In the genomic region with DNA sequence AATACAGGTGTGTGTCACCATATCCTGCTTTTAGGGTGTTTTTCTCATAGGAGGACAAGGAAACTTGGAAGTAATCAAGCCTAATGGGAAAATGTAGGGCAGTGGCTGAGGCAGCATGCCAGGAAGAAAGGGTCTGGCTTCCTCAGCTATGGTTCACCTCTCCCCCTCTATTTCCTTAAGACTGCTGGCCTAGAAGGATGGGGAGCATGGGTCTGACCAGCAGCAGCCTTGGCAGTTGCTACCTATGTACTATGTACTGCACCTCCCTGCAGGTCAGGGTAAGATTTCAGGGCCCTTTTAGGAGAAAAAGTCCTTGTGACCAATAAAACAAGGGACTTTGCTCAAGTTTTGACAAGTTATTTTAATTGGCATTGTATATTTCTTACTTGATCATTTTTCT, we compare ENCODE assay signal across 8 mouse cellular contexts. TPM values are rescaled to one million over a fixed set of nuclear protein-coding genes. Genes with fewer than 3 reads are reported as not detected.
DNase-seq lines count a peak whose midpoint lies in the region; ATAC-seq and TF ChIP-seq lines count a peak whose summit lies in the region.

No protein-coding gene starts in this region.

- H3K27me3 ChIP-seq in CH12.LX (replicated peaks) = no peaks in the 10 kb centered on the region
- no peaks in the 10 kb centered on the region for H3K27me3 ChIP-seq in forebrain, postnatal 0 days (ENCODE audit: insufficient read depth, low read length)
- H3K27me3 ChIP-seq in liver, embryonic 16.5 days (ENCODE audit: control insufficient read depth, insufficient read depth, low read depth, low read length) = no peaks in the 10 kb centered on the region

- peaks cover 33 to 67% of the 10 kb centered on the region in 2 experiments for H3K36me3 ChIP-seq in CH12.LX (replicated peaks in 1 of 2; ENCODE audit: control insufficient read depth in 1 of 2, insufficient read depth in 1 of 2, low read length in 1 of 2)
- peaks cover 30% of the 10 kb centered on the region for H3K36me3 ChIP-seq in forebrain, postnatal 0 days (ENCODE audit: insufficient read depth)
- peaks cover 21% of the 10 kb centered on the region for H3K36me3 ChIP-seq in liver, embryonic 16.5 days (ENCODE audit: control insufficient read depth, insufficient read depth)

- no peak for ATAC-seq in forebrain, postnatal 0 days
- no peak for ATAC-seq in liver, embryonic 16.5 days (ENCODE audit: low read depth)

- no peak for DNase-seq in gastrocnemius, adult 2 months
- no peak for DNase-seq in gastrocnemius, postnatal 25 days
- DNase-seq in CH12.LX (ENCODE audit: extremely low read depth) = no peak
- DNase-seq in forebrain, postnatal 0 days = no peak
- DNase-seq in Muller cell, postnatal 12 days (ENCODE audit: inconsistent ontology term) = no peak
- no peak for DNase-seq in spleen, adult 12 weeks (ENCODE audit: low spot score)
- no peak for DNase-seq in embryo, embryonic 9.5 days (ENCODE audit: extremely low spot score)

- TF ChIP-seq RAD21 in CH12.LX (IDR thresholded peaks at IDR 0.05; ENCODE audit: low read depth, low read length) = no peak

- dilution Hi-C loops in CH12.LX (cut with MboI; ENCODE audit: extremely low pct_ligation_motif_present, extremely low pct_unique_long_range_greater_than_20kb, low sequenced_read_pairs) = no loop called here

- H3K79me2 ChIP-seq in CH12.LX (replicated peaks; ENCODE audit: control insufficient read depth, extremely low read depth, insufficient read depth, poor library complexity, severe bottlenecking) = peaks cover 6% of the 10 kb centered on the region

- TF ChIP-seq POLR2A in CH12.LX (IDR thresholded peaks at IDR 0.05; ENCODE audit: low read depth, low read length) = no peak

- TF ChIP-seq CTCF in gastrocnemius, adult 2 months (IDR thresholded peaks at IDR 0.05) = no peak
- TF ChIP-seq CTCF in CH12.LX (conservative IDR thresholded peaks at IDR 0.05 in 1 of 2, IDR thresholded peaks at IDR 0.05 in 1 of 2; ENCODE audit: low read depth in 2 of 2, low read length in 2 of 2) = no peak
- TF ChIP-seq CTCF in forebrain, postnatal 0 days (IDR thresholded peaks at IDR 0.05; ENCODE audit: low read depth) = no peak

- in situ Hi-C loops in CH12.LX (cut with MboI; ENCODE audit: low pct_ligation_motif_present, low pct_unique_long_range_greater_than_20kb, low sequenced_read_pairs) = loop anchor here (5.0 kb wide), 2 partner anchors 72 to 237 kb away; no protein-coding TSS in a partner anchor

- peak overlapping the region; percentile 92; the same call in 1 of the 2 replicates for H3K9ac ChIP-seq in CH12.LX (ENCODE audit: insufficient read depth, low read depth)
- no peak overlapping the region; the same call in 1 of the 2 replicates for H3K9ac ChIP-seq in forebrain, postnatal 0 days
- H3K9ac ChIP-seq in liver, embryonic 16.5 days (ENCODE audit: low read depth, low read length) = no peak overlapping the region; the same call in 1 of the 2 replicates

- peak overlapping the region; percentile 95 for H3K4me2 ChIP-seq in CH12.LX (ENCODE audit: insufficient read depth, low read depth, poor library complexity, severe bottlenecking)
- peak overlapping the region; percentile 73 for H3K4me2 ChIP-seq in forebrain, postnatal 0 days (ENCODE audit: low read depth)
- peak overlapping the region; percentile 99 for H3K4me2 ChIP-seq in liver, embryonic 16.5 days (ENCODE audit: low read depth, low read length)

- TF ChIP-seq EP300 in CH12.LX (IDR thresholded peaks at IDR 0.05; ENCODE audit: low read length) = no peak

- peak overlapping the region; percentile 85 for H3K4me3 ChIP-seq in gastrocnemius, adult 2 months
- H3K4me3 ChIP-seq in CH12.LX (replicated peaks in 1 of 3; ENCODE audit: low read depth in 2 of 3, low read length in 2 of 3, poor library complexity in 1 of 3) = peak overlapping the region in 2 of 3 experiments; percentile 83 to 88
- peak overlapping the region; percentile 86; the same call in 1 of the 2 replicates for H3K4me3 ChIP-seq in forebrain, postnatal 0 days (ENCODE audit: low read depth, low read length)
- peak overlapping the region; percentile 79 for H3K4me3 ChIP-seq in liver, embryonic 16.5 days (ENCODE audit: low read depth, low read length)

- H3K9me3 ChIP-seq in CH12.LX (replicated peaks; ENCODE audit: low read length) = no peaks in the 10 kb centered on the region
- no peaks in the 10 kb centered on the region for H3K9me3 ChIP-seq in forebrain, postnatal 0 days (ENCODE audit: low read length)
- no peaks in the 10 kb centered on the region for H3K9me3 ChIP-seq in liver, embryonic 16.5 days (replicated peaks; ENCODE audit: control insufficient read depth, low read length)

- peaks cover 2 to 17% of the 10 kb centered on the region in 2 experiments; a peak in 3 of 4 replicates for H3K4me1 ChIP-seq in CH12.LX (ENCODE audit: control insufficient read depth in 1 of 2, insufficient read depth in 2 of 2)
- peaks cover 6% of the 10 kb centered on the region for H3K4me1 ChIP-seq in forebrain, postnatal 0 days (ENCODE audit: insufficient read depth)
- peaks cover 9% of the 10 kb centered on the region for H3K4me1 ChIP-seq in liver, embryonic 16.5 days (ENCODE audit: control insufficient read depth, low read depth, low read length)

- H3K27ac ChIP-seq in gastrocnemius, adult 2 months = peak overlapping the region; percentile 99
- H3K27ac ChIP-seq in CH12.LX (ENCODE audit: insufficient read depth, low read depth) = no peak overlapping the region
- no peak overlapping the region for H3K27ac ChIP-seq in forebrain, postnatal 0 days (ENCODE audit: low read depth, low read length)
- no peak overlapping the region for H3K27ac ChIP-seq in liver, embryonic 16.5 days (ENCODE audit: low read length)

- intact Hi-C loops in gastrocnemius, adult 2 months (cut with DNase I) = loop anchor here (2.0 to 5.0 kb wide), 4 partner anchors 51 to 239 kb away; partner anchors contain the start of gene Snx33

TF ChIP-seq in CH12.LX, 34 proteins besides CTCF, POLR2A, EP300 and RAD21:
- TF ChIP-seq MXI1 (IDR thresholded peaks at IDR 0.05; ENCODE audit: low read depth, low read length) = 0 out of 2 replicates have a peak, but pooled peaks have one; percentile 10
- TF ChIP-seq E2F4 (IDR thresholded peaks at IDR 0.05; ENCODE audit: insufficient replicate concordance, low read depth, low read length) = no peak

RNA-seq across cellular contexts. Expression of gene Man2c1, which starts 0.8 kb away (rescaled TPM):
- 10 to 100 TPM; 30.9 to 35.6 TPM for total RNA-seq in gastrocnemius, adult 2 months (2021)
- total RNA-seq in gastrocnemius, postnatal 25 days (2021) = 10 to 100 TPM; 27.6 to 29.0 TPM
- total RNA-seq in CH12.LX (2012; rRNA removed) (57.8 and 59.2 TPM in 2 replicates), CH12.LX (2014; rRNA removed) (50.4 and 58.9 TPM in 2 replicates)
- 60.3 and 74.7 TPM in 2 replicates for polyA plus RNA-seq in CH12.LX (2012; ENCODE audit: insufficient read length, low read depth)
- total RNA-seq in forebrain, postnatal 0 days (2014; rRNA removed) = 131 and 145 TPM in 2 replicates
- polyA plus RNA-seq in forebrain, postnatal 0 days (2015; fragmentation: Nextera tagmentation; extraction: Ambion mirVana) = 50.0 and 64.3 TPM in 2 replicates
- 18.6 and 21.2 TPM in 2 replicates for polyA plus RNA-seq in liver, embryonic 16.5 days (2015; fragmentation: Nextera tagmentation; extraction: Ambion mirVana)

RNA-seq across cellular contexts. Expression of gene Neil1, which starts 18.5 kb away (rescaled TPM):
- 1 to 10 TPM; 4.8 to 7.3 TPM for total RNA-seq in gastrocnemius, adult 2 months (2021)
- 1 to 10 TPM; 5.1 to 5.8 TPM for total RNA-seq in gastrocnemius, postnatal 25 days (2021)
- total RNA-seq in CH12.LX (2012; rRNA removed) = 0.08 TPM in 1 of 2 replicates, not detected in the other
- total RNA-seq in CH12.LX (2014; rRNA removed) = 0.21 TPM in 1 of 2 replicates, not detected in the other
- polyA plus RNA-seq in CH12.LX (2012; ENCODE audit: insufficient read length, low read depth) = 0.13 and 0.15 TPM in 2 replicates
- 4.8 and 6.3 TPM in 2 replicates for total RNA-seq in forebrain, postnatal 0 days (2014; rRNA removed)
- polyA plus RNA-seq in forebrain, postnatal 0 days (2015; fragmentation: Nextera tagmentation; extraction: Ambion mirVana) = 4.4 and 5.1 TPM in 2 replicates
- 1.9 and 2.3 TPM in 2 replicates for polyA plus RNA-seq in liver, embryonic 16.5 days (2015; fragmentation: Nextera tagmentation; extraction: Ambion mirVana)

RNA-seq across cellular contexts. Expression of gene Commd4, which starts 28.5 kb away (rescaled TPM):
- 10 to 100 TPM; 26.3 to 27.1 TPM for total RNA-seq in gastrocnemius, adult 2 months (2021)
- total RNA-seq in gastrocnemius, postnatal 25 days (2021) = 10 to 100 TPM; 19.3 to 25.9 TPM
- total RNA-seq in CH12.LX (2012; rRNA removed) (96.5 and 98.3 TPM in 2 replicates), CH12.LX (2014; rRNA removed) (36.9 and 41.8 TPM in 2 replicates)
- 98.9 and 106 TPM in 2 replicates for polyA plus RNA-seq in CH12.LX (2012; ENCODE audit: insufficient read length, low read depth)
- 68.2 and 85.6 TPM in 2 replicates for total RNA-seq in forebrain, postnatal 0 days (2014; rRNA removed)
- 177 and 220 TPM in 2 replicates for polyA plus RNA-seq in forebrain, postnatal 0 days (2015; fragmentation: Nextera tagmentation; extraction: Ambion mirVana)
- polyA plus RNA-seq in liver, embryonic 16.5 days (2015; fragmentation: Nextera tagmentation; extraction: Ambion mirVana) = 43.8 and 50.3 TPM in 2 replicates

RNA-seq across cellular contexts. Expression of gene Sin3a, which starts 57.8 kb away (rescaled TPM):
- total RNA-seq in gastrocnemius, adult 2 months (2021) = 10 to 100 TPM; 17.1 to 18.7 TPM
- 10 to 100 TPM; 12.5 to 19.6 TPM for total RNA-seq in gastrocnemius, postnatal 25 days (2021)
- total RNA-seq in CH12.LX (2012; rRNA removed) (26.4 and 28.7 TPM in 2 replicates), CH12.LX (2014; rRNA removed) (17.7 and 23.0 TPM in 2 replicates)
- polyA plus RNA-seq in CH12.LX (2012; ENCODE audit: insufficient read length, low read depth) = 32.1 and 32.4 TPM in 2 replicates
- 27.7 and 37.5 TPM in 2 replicates for total RNA-seq in forebrain, postnatal 0 days (2014; rRNA removed)
- 11.5 and 16.6 TPM in 2 replicates for polyA plus RNA-seq in forebrain, postnatal 0 days (2015; fragmentation: Nextera tagmentation; extraction: Ambion mirVana)
- polyA plus RNA-seq in liver, embryonic 16.5 days (2015; fragmentation: Nextera tagmentation; extraction: Ambion mirVana) = 13.4 and 14.5 TPM in 2 replicates
